Mouse (Mus musculus): ENCODE measurements around the gene Avpr1b.
"Not testable (repeated sequence)": the region's sequence is repeated elsewhere in the genome, so short reads cannot be mapped to it uniquely, and the experiment has no call there.

Avpr1b gene

GRCm38 (mm10) chr1:131618576-131618975 lies 19.5 kb downstream of the Avpr1b start:
- ATAC-seq (ENCODE audit: low TSS enrichment): no peak

- ATAC-seq (ENCODE audit: low TSS enrichment): no peak
Observed at GRCm38 (mm10) chr1:131619348-131619747, 20.3 kb downstream of the Avpr1b start.

- ATAC-seq (ENCODE audit: low TSS enrichment): no peak
Observed at GRCm38 (mm10) chr1:131623644-131624043, 24.6 kb downstream of the Avpr1b start.

- ATAC-seq (ENCODE audit: low TSS enrichment): no peak
Observed at GRCm38 (mm10) chr1:131624175-131624835, 25.3 kb downstream of the Avpr1b start.

- ATAC-seq (ENCODE audit: low TSS enrichment): no peak
Observed at GRCm38 (mm10) chr1:131626200-131626599, 27.2 kb downstream of the Avpr1b start.

- not testable (repeated sequence) for ATAC-seq (ENCODE audit: low TSS enrichment)
Observed at GRCm38 (mm10) chr1:131632216-131632615, 33.2 kb downstream of the Avpr1b start.

- ATAC-seq (ENCODE audit: low TSS enrichment): no peak
Observed at GRCm38 (mm10) chr1:131634495-131634894, 35.5 kb downstream of the Avpr1b start.

GRCm38 (mm10) chr1:131637791-131638540 lies 38.9 kb downstream of the Avpr1b start, which contains the start of gene Ctse:
TSS of gene Ctse (plus strand) at chr1:131638306.
- no peak for ATAC-seq (ENCODE audit: low TSS enrichment)

- ATAC-seq (ENCODE audit: low TSS enrichment): no peak
Observed at GRCm38 (mm10) chr1:131638541-131639421, 39.7 kb downstream of the Avpr1b start.

- ATAC-seq (ENCODE audit: low TSS enrichment): no peak
Observed at GRCm38 (mm10) chr1:131640062-131640461, 41.0 kb downstream of the Avpr1b start.

- ATAC-seq (ENCODE audit: low TSS enrichment): no peak
Observed at GRCm38 (mm10) chr1:131641565-131641964, 42.5 kb downstream of the Avpr1b start.

- ATAC-seq (ENCODE audit: low TSS enrichment): no peak
Observed at GRCm38 (mm10) chr1:131642251-131642650, 43.2 kb downstream of the Avpr1b start.

GRCm38 (mm10) chr1:131652670-131653443 lies 53.8 kb downstream of the Avpr1b start:
- ATAC-seq (ENCODE audit: low TSS enrichment): no peak

- no peak for ATAC-seq (ENCODE audit: low TSS enrichment)
Observed at GRCm38 (mm10) chr1:131655601-131656000, 56.6 kb downstream of the Avpr1b start.

GRCm38 (mm10) chr1:131657945-131658354 lies 58.9 kb downstream of the Avpr1b start:
- peak; percentile 98 for ATAC-seq (ENCODE audit: low TSS enrichment)

GRCm38 (mm10) chr1:131659512-131660085 lies 60.6 kb downstream of the Avpr1b start:
- ATAC-seq (ENCODE audit: low TSS enrichment): no peak

GRCm38 (mm10) chr1:131660266-131660665 lies 61.2 kb downstream of the Avpr1b start:
- no peak for ATAC-seq (ENCODE audit: low TSS enrichment)

GRCm38 (mm10) chr1:131660716-131661472 lies 61.9 kb downstream of the Avpr1b start:
- ATAC-seq (ENCODE audit: low TSS enrichment): no peak
